Mouse (Mus musculus): ENCODE measurements around the gene Ushbp1. TPM values are rescaled to one million over a fixed set of nuclear protein-coding genes. Genes with fewer than 3 reads are reported as not detected.

The Ushbp1 gene
- polyA plus RNA-seq, 1 experiment from 2014 or later: 6.1 TPM

Other genes with a start within 250 kb of the Ushbp1 start
- 19.8 and 23.9 TPM in 2 replicates for gene Myo9b, start 123.1 kb downstream of the Ushbp1 start, polyA plus RNA-seq (2015; fragmentation: Nextera tagmentation; extraction: Ambion mirVana)
- 53.2 and 56.0 TPM in 2 replicates for gene Haus8, start 122.9 kb downstream of the Ushbp1 start, polyA plus RNA-seq (2015; fragmentation: Nextera tagmentation; extraction: Ambion mirVana)
- 100 and 115 TPM in 2 replicates for gene Use1, start 29.0 kb downstream of the Ushbp1 start, polyA plus RNA-seq (2015; fragmentation: Nextera tagmentation; extraction: Ambion mirVana)
- 7.8 and 8.0 TPM in 2 replicates for gene Ocel1, start 24.5 kb downstream of the Ushbp1 start, polyA plus RNA-seq (2015; fragmentation: Nextera tagmentation; extraction: Ambion mirVana)
- 11.8 and 13.2 TPM in 2 replicates for gene Nr2f6, start 13.8 kb downstream of the Ushbp1 start, polyA plus RNA-seq (2015; fragmentation: Nextera tagmentation; extraction: Ambion mirVana)
- gene Babam1, start 1.1 kb upstream of the Ushbp1 start, polyA plus RNA-seq (2015; fragmentation: Nextera tagmentation; extraction: Ambion mirVana): 103 and 105 TPM in 2 replicates
- 12.3 and 18.9 TPM in 2 replicates for gene Ankle1, start 10.2 kb upstream of the Ushbp1 start, polyA plus RNA-seq (2015; fragmentation: Nextera tagmentation; extraction: Ambion mirVana)
- 113 and 127 TPM in 2 replicates for gene Abhd8, start 67.9 kb upstream of the Ushbp1 start, polyA plus RNA-seq (2015; fragmentation: Nextera tagmentation; extraction: Ambion mirVana)
- 173 and 178 TPM in 2 replicates for gene Mrpl34, start 69.2 kb upstream of the Ushbp1 start, polyA plus RNA-seq (2015; fragmentation: Nextera tagmentation; extraction: Ambion mirVana)
- gene Dda1, start 73.4 kb upstream of the Ushbp1 start, polyA plus RNA-seq (2015; fragmentation: Nextera tagmentation; extraction: Ambion mirVana): 218 and 236 TPM in 2 replicates
- 4.1 and 4.4 TPM in 2 replicates for gene Ano8, start 90.2 kb upstream of the Ushbp1 start, polyA plus RNA-seq (2015; fragmentation: Nextera tagmentation; extraction: Ambion mirVana)
- 12.1 and 12.6 TPM in 2 replicates for gene Gtpbp3, start 92.3 kb upstream of the Ushbp1 start, polyA plus RNA-seq (2015; fragmentation: Nextera tagmentation; extraction: Ambion mirVana)
- 3.5 and 4.4 TPM in 2 replicates for gene Plvap, start 116.0 kb upstream of the Ushbp1 start, polyA plus RNA-seq (2015; fragmentation: Nextera tagmentation; extraction: Ambion mirVana)
- 0.26 TPM in 1 of 2 replicates, not detected in the other for gene Ccdc194, start 129.9 kb upstream of the Ushbp1 start, polyA plus RNA-seq (2015; fragmentation: Nextera tagmentation; extraction: Ambion mirVana)
- 4.7 and 7.5 TPM in 2 replicates for gene Bst2, start 141.7 kb upstream of the Ushbp1 start, polyA plus RNA-seq (2015; fragmentation: Nextera tagmentation; extraction: Ambion mirVana)
- 52.8 and 65.3 TPM in 2 replicates for gene Mvb12a, start 147.1 kb upstream of the Ushbp1 start, polyA plus RNA-seq (2015; fragmentation: Nextera tagmentation; extraction: Ambion mirVana)
- 0.15 and 0.16 TPM in 2 replicates for gene Tmem221, start 163.1 kb upstream of the Ushbp1 start, polyA plus RNA-seq (2015; fragmentation: Nextera tagmentation; extraction: Ambion mirVana)
- not detected in 2 replicates for gene Nxnl1, start 170.8 kb upstream of the Ushbp1 start, polyA plus RNA-seq (2015; fragmentation: Nextera tagmentation; extraction: Ambion mirVana)
- gene Slc27a1, start 173.1 kb upstream of the Ushbp1 start, polyA plus RNA-seq (2015; fragmentation: Nextera tagmentation; extraction: Ambion mirVana): 74.6 and 75.9 TPM in 2 replicates
- 167 and 189 TPM in 2 replicates for gene Pgls, start 196.4 kb upstream of the Ushbp1 start, polyA plus RNA-seq (2015; fragmentation: Nextera tagmentation; extraction: Ambion mirVana)
- gene Fam129c, start 201.8 kb upstream of the Ushbp1 start, polyA plus RNA-seq (2015; fragmentation: Nextera tagmentation; extraction: Ambion mirVana): 6.2 and 8.4 TPM in 2 replicates
- gene Colgalt1, start 215.2 kb upstream of the Ushbp1 start, polyA plus RNA-seq (2015; fragmentation: Nextera tagmentation; extraction: Ambion mirVana): 60.4 and 63.6 TPM in 2 replicates

All from forebrain, embryonic 16.5 days (tissue).